Mouse (Mus musculus) kidney, adult 18-20 months (tissue): ENCODE measurements around the gene Tmem190.
"Not testable (repeated sequence)": the region's sequence is repeated elsewhere in the genome, so short reads cannot be mapped to it uniquely, and the experiment has no call there.

Experiments used
- DNase-seq: peaks from one replicate; pipeline ENCODE4 v3.0.0; 2021

Tmem190 gene

GRCm38 (mm10) chr7:4816559-4816958 is 33.8 kb downstream of the Tmem190 start:
- no peak for DNase-seq

- DNase-seq, result not testable (repeated sequence)
These were observed 38.2 kb downstream of the Tmem190 start for GRCm38 (mm10) chr7:4820925-4821324.

- no peak for DNase-seq
These were observed 39.0 kb downstream of the Tmem190 start for GRCm38 (mm10) chr7:4821690-4822089.

- peak; percentile 22 for DNase-seq
These were observed 39.6 kb downstream of the Tmem190 start for GRCm38 (mm10) chr7:4822162-4822907.

GRCm38 (mm10) chr7:4825365-4825764 is 42.6 kb downstream of the Tmem190 start:
- DNase-seq, result no peak

GRCm38 (mm10) chr7:4830476-4830875 is 47.7 kb downstream of the Tmem190 start:
- DNase-seq, result no peak
